Mouse (Mus musculus): ENCODE results near the gene Vmn1r193.
"Not testable (repeated sequence)": the region's sequence is repeated elsewhere in the genome, so short reads cannot be mapped to it uniquely, and the experiment has no call there.

Gene Vmn1r193

GRCm38 (mm10) chr13:22223060-22223459, at the start of gene Vmn1r193:
TSS of gene Vmn1r193 (minus strand) at chr13:22223160.
- in situ Hi-C loops (cut with MboI; ENCODE audit: low pct_unique_long_range_greater_than_20kb in 1 of 2, low sequenced_read_pairs in 2 of 2, unreplicated experiment in 1 of 2): not testable (repeated sequence)

- in situ Hi-C loops (cut with MboI; ENCODE audit: low pct_unique_long_range_greater_than_20kb in 1 of 2, low sequenced_read_pairs in 2 of 2, unreplicated experiment in 1 of 2): no loop called here
These were observed 48.8 kb upstream of the Vmn1r193 start for GRCm38 (mm10) chr13:22271721-22272120.

GRCm38 (mm10) chr13:22270222-22270621, 47.3 kb upstream of the Vmn1r193 start, which contains the start of gene Vmn1r195:
TSS of gene Vmn1r195 (plus strand) at chr13:22270522.
- in situ Hi-C loops (cut with MboI; ENCODE audit: low pct_unique_long_range_greater_than_20kb in 1 of 2, low sequenced_read_pairs in 2 of 2, unreplicated experiment in 1 of 2): not testable (repeated sequence)

- in situ Hi-C loops (cut with MboI; ENCODE audit: low pct_unique_long_range_greater_than_20kb in 1 of 2, low sequenced_read_pairs in 2 of 2, unreplicated experiment in 1 of 2): no loop called here
These were observed 21.0 kb upstream of the Vmn1r193 start, which contains the start of gene Vmn1r194 for GRCm38 (mm10) chr13:22243915-22244314. TSS of gene Vmn1r194 (plus strand) at chr13:22244215.

- in situ Hi-C loops (cut with MboI; ENCODE audit: low pct_unique_long_range_greater_than_20kb in 1 of 2, low sequenced_read_pairs in 2 of 2, unreplicated experiment in 1 of 2): not testable (repeated sequence)
These were observed 30.2 kb downstream of the Vmn1r193 start for GRCm38 (mm10) chr13:22192756-22193155.

- in situ Hi-C loops (cut with MboI; ENCODE audit: low pct_unique_long_range_greater_than_20kb in 1 of 2, low sequenced_read_pairs in 2 of 2, unreplicated experiment in 1 of 2): no loop called here
These were observed 31.9 kb downstream of the Vmn1r193 start, which contains the start of gene Vmn1r192 for GRCm38 (mm10) chr13:22191041-22191440. TSS of gene Vmn1r192 (minus strand) at chr13:22191141.

GRCm38 (mm10) chr13:22190385-22190784, 32.6 kb downstream of the Vmn1r193 start:
- in situ Hi-C loops (cut with MboI; ENCODE audit: low pct_unique_long_range_greater_than_20kb in 1 of 2, low sequenced_read_pairs in 2 of 2, unreplicated experiment in 1 of 2): no loop called here

- in situ Hi-C loops (cut with MboI; ENCODE audit: low pct_unique_long_range_greater_than_20kb in 1 of 2, low sequenced_read_pairs in 2 of 2, unreplicated experiment in 1 of 2): no loop called here
These were observed 33.6 kb downstream of the Vmn1r193 start for GRCm38 (mm10) chr13:22189313-22189712.

- in situ Hi-C loops (cut with MboI; ENCODE audit: low pct_unique_long_range_greater_than_20kb in 1 of 2, low sequenced_read_pairs in 2 of 2, unreplicated experiment in 1 of 2): no loop called here
These were observed 39.1 kb downstream of the Vmn1r193 start, which contains the start of gene Vmn1r191 for GRCm38 (mm10) chr13:22183869-22184268. TSS of gene Vmn1r191 (minus strand) at chr13:22183969.

GRCm38 (mm10) chr13:22168416-22168815, 54.5 kb downstream of the Vmn1r193 start:
- in situ Hi-C loops (cut with MboI; ENCODE audit: low pct_unique_long_range_greater_than_20kb in 1 of 2, low sequenced_read_pairs in 2 of 2, unreplicated experiment in 1 of 2): no loop called here

Data from mouse embryonic stem cell (cell line).